Mouse (Mus musculus): ENCODE measurements at regions not wholly inside any gene's neighbourhood (a gene's known extent, or its start where the extent isn't known, plus 50 kb on each side); places are given as distances from the start of the nearest gene placed in this dataset.
A peak's percentile ranks its signal among the peaks of the same experiment; 100 is the strongest.

DNA sequence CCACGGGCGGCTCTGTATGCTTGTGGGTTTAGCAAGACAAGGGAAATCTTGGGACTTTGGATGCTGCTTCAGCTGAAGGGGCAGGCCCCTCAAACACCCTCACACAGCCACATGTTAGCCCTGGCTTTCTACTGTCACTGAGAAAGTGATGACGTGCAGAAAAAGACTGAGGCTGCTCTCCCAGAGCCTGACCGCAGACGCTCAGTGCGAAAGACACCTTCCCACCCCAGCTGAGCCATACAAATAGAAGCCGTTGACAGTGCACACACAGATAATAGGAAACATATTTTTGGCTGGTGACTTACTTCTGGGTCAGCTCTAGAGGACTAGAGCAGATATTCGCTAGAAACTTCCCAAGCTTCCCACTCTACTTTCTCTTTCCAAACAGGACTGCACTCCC lies 61.0 kb upstream of the Nudt7 start:
- no peaks in the 10 kb centered on the region for H3K36me3 ChIP-seq
- H3K9me3 ChIP-seq: no peaks in the 10 kb centered on the region
- no peak for ATAC-seq (replicated peaks)
- no peak overlapping the region for H3K4me3 ChIP-seq
- H3K27ac ChIP-seq (replicated peaks): no peak overlapping the region
- no peak overlapping the region for H3K9ac ChIP-seq (replicated peaks)
- no peak overlapping the region for H3K4me2 ChIP-seq (replicated peaks)
- no peaks in the 10 kb centered on the region for H3K27me3 ChIP-seq
- H3K4me1 ChIP-seq: no peaks in the 10 kb centered on the region
- WGBS: 82% methylated on average over 8 of the region's 8 CpGs

DNA sequence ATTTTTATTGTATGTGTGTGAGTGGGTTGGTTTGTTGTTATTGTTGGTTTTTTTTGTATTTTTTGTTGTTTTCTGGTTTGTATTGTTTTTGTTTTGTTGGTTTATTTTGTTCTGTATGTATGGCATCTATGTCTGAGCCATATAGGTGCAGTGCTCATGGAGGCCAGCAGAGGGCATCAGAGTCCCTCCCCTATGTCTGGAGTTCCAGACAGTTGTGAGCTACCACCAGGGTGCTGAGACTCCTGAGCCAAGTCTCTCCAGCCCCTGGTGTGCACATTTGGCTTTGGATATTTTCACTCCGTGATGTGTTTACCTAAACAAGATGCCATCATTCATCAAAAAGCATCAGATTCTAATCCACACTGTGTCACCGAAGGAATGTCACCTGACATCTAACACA lies 59.2 kb upstream of the Nudt7 start:
- H3K27ac ChIP-seq (replicated peaks): no peak overlapping the region
- H3K4me3 ChIP-seq: no peak overlapping the region
- no peaks in the 10 kb centered on the region for H3K27me3 ChIP-seq
- 89% methylated on average over 2 of the region's 2 CpGs for WGBS
- no peak for ATAC-seq (replicated peaks)
- no peaks in the 10 kb centered on the region for H3K4me1 ChIP-seq
- H3K4me2 ChIP-seq (replicated peaks): no peak overlapping the region
- H3K9me3 ChIP-seq: no peaks in the 10 kb centered on the region
- no peak overlapping the region for H3K9ac ChIP-seq (replicated peaks)
- H3K36me3 ChIP-seq: no peaks in the 10 kb centered on the region

DNA sequence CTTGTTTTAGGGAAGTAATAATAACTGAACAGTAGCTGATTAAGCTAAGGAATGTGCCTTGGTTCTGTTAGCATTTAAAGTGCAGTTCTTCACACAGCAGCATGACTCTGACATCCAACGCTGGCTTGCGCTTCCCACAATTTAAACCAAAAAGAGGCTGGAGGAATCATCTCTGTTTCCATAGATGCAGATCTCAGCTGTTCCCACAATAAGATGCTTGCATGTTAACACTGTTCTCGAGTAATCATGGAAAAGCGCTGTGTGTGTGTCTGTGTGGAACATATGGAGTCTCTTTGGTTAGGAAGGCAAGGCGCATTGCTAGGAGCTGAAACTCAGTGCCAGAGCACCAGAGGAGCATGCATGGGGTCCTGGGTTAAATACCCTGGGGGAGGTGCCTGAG lies 56.7 kb upstream of the Nudt7 start:
- no peak overlapping the region for H3K9ac ChIP-seq (replicated peaks)
- WGBS: 74% methylated on average over 5 of the region's 5 CpGs
- no peak overlapping the region for H3K4me3 ChIP-seq
- no peaks in the 10 kb centered on the region for H3K9me3 ChIP-seq
- no peaks in the 10 kb centered on the region for H3K27me3 ChIP-seq
- peak overlapping the region; percentile 20; the same call in 1 of the 2 replicates for H3K27ac ChIP-seq (replicated peaks)
- H3K36me3 ChIP-seq: no peaks in the 10 kb centered on the region
- no peak overlapping the region for H3K4me2 ChIP-seq (replicated peaks)
- 0 out of 2 replicates have a peak, but pooled peaks cover 5% of the 10 kb centered on the region for H3K4me1 ChIP-seq
- peak; percentile 48; the same call in 1 of the 2 replicates for ATAC-seq (replicated peaks)

DNA sequence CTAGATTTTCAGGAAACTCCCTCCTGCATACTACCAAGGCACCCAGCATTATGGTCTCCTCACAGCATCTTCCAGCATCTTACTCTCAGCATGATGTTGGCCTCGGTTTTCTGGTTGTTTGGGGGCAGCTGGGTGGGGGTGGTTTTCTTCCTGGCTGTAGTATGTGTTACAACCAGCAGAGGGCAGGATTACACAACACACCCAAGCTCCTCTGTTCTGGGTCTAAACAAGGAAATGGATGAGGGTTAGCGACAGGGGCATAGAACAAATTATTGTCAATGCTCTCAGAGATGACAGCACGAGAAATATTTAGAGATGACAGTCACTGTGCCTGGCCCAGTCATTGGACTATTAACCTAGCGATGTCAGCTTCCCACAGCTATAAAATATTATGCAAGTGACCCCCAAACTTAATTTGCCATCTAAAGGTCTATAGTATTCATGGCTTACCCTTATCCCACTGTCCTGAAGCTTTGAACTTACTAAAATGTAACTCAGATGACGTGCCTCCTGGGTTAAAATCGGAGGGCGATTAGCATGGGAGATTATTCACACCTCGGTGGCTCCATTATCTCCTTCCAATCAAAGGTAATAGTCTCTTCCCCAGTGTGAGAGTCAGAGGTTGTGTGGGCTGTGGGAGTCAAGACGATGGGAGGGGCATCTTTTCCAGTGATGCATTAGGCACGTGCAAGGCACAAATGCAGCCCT lies 52.2 kb upstream of the Nudt7 start:
- Histone ChIP-seq H3K36me3 (no peaks in the 10 kb centered on the region), H3K27ac (replicated peaks) (0 out of 2 replicates have a peak overlapping the region, but pooled peaks have one; percentile 12), H3K9me3 (no peaks in the 10 kb centered on the region), H3K27me3 (no peaks in the 10 kb centered on the region), H3K4me3 (no peak overlapping the region), H3K9ac (replicated peaks) (no peak overlapping the region), H3K4me1 (0 out of 2 replicates have a peak, but pooled peaks cover 5% of the 10 kb centered on the region), H3K4me2 (replicated peaks) (no peak overlapping the region)
- peak; percentile 81 for ATAC-seq (replicated peaks)
- WGBS: 5% methylated on average over 10 of the region's 10 CpGs

DNA sequence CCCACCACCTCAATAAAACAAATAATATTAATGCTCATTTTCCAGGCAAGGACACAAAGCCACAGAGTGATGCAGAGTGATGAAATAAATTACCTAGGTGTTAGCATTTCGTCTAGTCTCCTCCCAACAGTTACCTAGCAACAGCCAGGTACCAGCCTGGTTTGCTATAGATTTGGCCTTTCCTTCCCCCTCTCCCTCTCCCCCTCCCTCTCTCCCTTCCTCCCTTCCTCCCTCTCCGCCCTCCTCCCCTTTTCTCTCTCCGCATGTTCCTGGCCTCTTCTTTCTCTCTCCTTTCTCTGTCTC lies 51.6 kb upstream of the Nudt7 start:
- no peak overlapping the region for H3K4me3 ChIP-seq
- H3K4me2 ChIP-seq (replicated peaks): no peak overlapping the region
- no peak for ATAC-seq (replicated peaks)
- no peaks in the 10 kb centered on the region for H3K27me3 ChIP-seq
- H3K9ac ChIP-seq (replicated peaks): no peak overlapping the region
- H3K4me1 ChIP-seq: 0 out of 2 replicates have a peak, but pooled peaks cover 5% of the 10 kb centered on the region
- H3K9me3 ChIP-seq: no peaks in the 10 kb centered on the region
- H3K36me3 ChIP-seq: no peaks in the 10 kb centered on the region
- H3K27ac ChIP-seq (replicated peaks): 0 out of 2 replicates have a peak overlapping the region, but pooled peaks have one; percentile 12
- WGBS: 44% methylated on average over 3 of the region's 3 CpGs

Data from forebrain, embryonic 15.5 days (tissue).